Mouse (Mus musculus) spleen, adult 18-20 months (tissue): ENCODE results near the gene Gm10306.

Experiments used
- DNase-seq, 2 experiments: peaks; one replicate each; pipeline ENCODE4 v3.0.0; 2022; ENCODE audit warnings: mixed read lengths in 2 of 2

Gene Gm10306

GRCm38 (mm10) chr4:94556265-94557054 lies at the start of gene Gm10306, which contains the start of gene Caap1:
Gene Gm10306 (plus strand): TSS chr4:94556546.
Gene Caap1 (minus strand): TSS chr4:94556796.
- peak; percentile 81 to 92 for DNase-seq

- DNase-seq, result no peak
Measured at GRCm38 (mm10) chr4:94515366-94515765, 41.0 kb upstream of the Gm10306 start.

- DNase-seq, result peak in 1 of 2 experiments; percentile 16
Measured at GRCm38 (mm10) chr4:94517631-94518030, 38.7 kb upstream of the Gm10306 start.

- DNase-seq, result no peak
Measured at GRCm38 (mm10) chr4:94523321-94523720, 33.0 kb upstream of the Gm10306 start.

GRCm38 (mm10) chr4:94529448-94529847 lies 26.9 kb upstream of the Gm10306 start:
- DNase-seq, result no peak

GRCm38 (mm10) chr4:94533205-94533604 lies 23.1 kb upstream of the Gm10306 start:
- DNase-seq, result no peak

GRCm38 (mm10) chr4:94543041-94543440 lies 13.3 kb upstream of the Gm10306 start:
- no peak for DNase-seq

- DNase-seq, result no peak
Measured at GRCm38 (mm10) chr4:94544321-94544720, 12.0 kb upstream of the Gm10306 start.

- DNase-seq, result no peak
Measured at GRCm38 (mm10) chr4:94554955-94555494, 1.3 kb upstream of the Gm10306 start.

- no peak for DNase-seq
Measured at GRCm38 (mm10) chr4:94557145-94557544, 799 bp downstream of the Gm10306 start.

- no peak for DNase-seq
Measured at GRCm38 (mm10) chr4:94559266-94559665, 2.9 kb downstream of the Gm10306 start.

- no peak for DNase-seq
Measured at GRCm38 (mm10) chr4:94560316-94560715, 4.0 kb downstream of the Gm10306 start.

- no peak for DNase-seq
Measured at GRCm38 (mm10) chr4:94561954-94562648, 5.8 kb downstream of the Gm10306 start.

- DNase-seq, result no peak
Measured at GRCm38 (mm10) chr4:94564297-94564696, 8.0 kb downstream of the Gm10306 start.

- DNase-seq, result no peak
Measured at GRCm38 (mm10) chr4:94572677-94573076, 16.3 kb downstream of the Gm10306 start.

GRCm38 (mm10) chr4:94591765-94592381 lies 35.5 kb downstream of the Gm10306 start:
- no peak for DNase-seq

- no peak for DNase-seq
Measured at GRCm38 (mm10) chr4:94592709-94593108, 36.4 kb downstream of the Gm10306 start.

- DNase-seq, result no peak
Measured at GRCm38 (mm10) chr4:94601395-94601794, 45.0 kb downstream of the Gm10306 start.

- no peak for DNase-seq
Measured at GRCm38 (mm10) chr4:94602496-94603030, 46.2 kb downstream of the Gm10306 start.

- DNase-seq, result peak; percentile 78 to 87
Measured at GRCm38 (mm10) chr4:94603031-94603629, 46.8 kb downstream of the Gm10306 start, which contains the start of gene Plaa. Gene Plaa (minus strand): TSS chr4:94603244.

- no peak for DNase-seq
Measured at GRCm38 (mm10) chr4:94604452-94605019, 48.2 kb downstream of the Gm10306 start.

GRCm38 (mm10) chr4:94605591-94605990 lies 49.2 kb downstream of the Gm10306 start:
- DNase-seq, result no peak
